Mouse (Mus musculus) frontal cortex, postnatal 25 days (tissue): ENCODE results near the gene Gria4.
"Not testable (repeated sequence)": the region's sequence is repeated elsewhere in the genome, so short reads cannot be mapped to it uniquely, and the experiment has no call there.

ENCODE experiments used
- DNase-seq, 2 experiments: peaks; one replicate each; pipeline ENCODE4 v3.0.0; 2022; ENCODE audit warnings: low spot score in 2 of 2

The Gria4 gene

DNA sequence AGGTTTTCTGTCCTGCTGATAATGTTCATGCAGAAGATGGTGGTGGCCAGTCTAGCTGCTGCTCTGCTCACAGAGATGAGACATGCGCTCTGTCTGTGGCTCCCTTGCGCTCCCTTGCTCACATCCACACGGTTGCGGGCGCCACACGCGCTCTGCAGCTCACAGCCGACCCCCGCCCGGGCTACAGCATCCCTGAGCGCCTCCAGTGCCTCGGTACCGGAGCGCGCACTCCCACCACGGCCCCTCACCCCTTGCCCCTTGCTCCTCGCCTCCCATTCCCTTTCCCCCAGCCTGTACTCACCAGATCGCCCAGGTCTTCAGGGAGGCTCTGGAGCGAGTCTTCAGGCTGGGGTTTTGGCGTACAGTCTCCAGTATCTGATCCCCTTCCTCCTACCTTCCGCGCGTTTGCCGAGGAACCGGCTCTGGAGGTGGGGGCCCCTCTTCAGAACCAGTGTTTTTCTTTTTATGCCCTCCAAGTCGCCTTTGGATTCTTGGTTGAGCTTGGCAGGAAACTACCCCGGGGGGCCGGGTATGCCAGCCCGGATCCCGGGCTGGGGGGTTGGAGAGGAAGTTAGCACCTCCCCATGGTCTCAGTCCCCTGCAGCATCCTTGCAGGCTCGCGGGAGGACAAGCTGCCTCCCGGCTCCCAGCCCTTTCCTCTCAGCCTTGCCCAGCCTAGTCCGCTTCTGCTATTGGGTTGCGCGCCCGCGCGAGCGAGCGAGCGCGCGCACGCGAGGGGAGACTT, at the start of gene Gria4:
Gene Gria4 (minus strand): TSS at position 691 of the 745 bp plus-strand sequence.
- DNase-seq: peak; percentile 61 to 69

DNA sequence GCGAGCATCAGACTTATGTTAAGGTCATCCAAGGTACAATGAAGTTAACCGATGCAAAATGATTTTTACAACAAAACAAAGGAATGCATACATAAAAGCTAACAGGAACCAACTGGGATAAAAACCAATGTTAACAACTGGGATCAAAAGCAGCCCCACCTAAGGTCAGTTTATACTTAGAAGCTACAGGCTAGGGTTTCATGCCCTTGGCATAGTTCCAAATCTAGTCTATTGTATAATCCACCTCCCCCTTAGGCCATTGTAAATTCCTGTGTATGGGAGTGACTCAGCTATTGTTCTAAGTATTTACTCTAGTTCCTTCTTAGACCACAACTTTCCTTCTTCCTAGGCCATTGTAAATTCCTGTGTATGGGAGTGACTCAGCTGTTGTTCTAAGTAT, 14.9 kb upstream of the Gria4 start:
- DNase-seq: not testable (repeated sequence)

DNA sequence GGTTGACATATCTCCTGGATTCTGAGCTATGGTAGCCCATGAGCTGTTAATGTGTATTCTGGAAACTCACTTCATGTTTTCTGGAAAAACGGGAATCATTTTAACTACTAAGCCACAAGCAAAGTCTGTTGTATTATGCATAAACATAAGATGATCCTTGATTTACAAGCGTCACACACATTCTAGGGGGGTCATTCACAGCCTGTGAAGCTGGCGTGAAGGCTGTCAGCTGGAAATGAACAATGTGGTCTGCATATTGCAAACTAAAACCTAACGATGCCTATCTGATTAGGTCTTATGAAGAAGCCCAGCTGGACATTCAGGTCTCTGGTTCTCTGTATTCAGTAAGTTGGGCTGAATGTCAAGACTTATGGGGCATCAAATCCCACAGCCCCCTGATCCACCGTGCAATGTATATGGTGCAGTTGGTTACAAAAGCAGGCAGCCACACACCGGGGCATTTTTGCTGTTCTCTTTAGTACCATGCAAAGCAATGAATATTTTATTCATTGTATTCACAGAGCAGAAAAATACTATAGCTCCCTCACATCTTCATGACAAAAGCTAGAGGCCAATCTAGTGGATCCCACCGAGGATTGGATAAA, 7.2 kb upstream of the Gria4 start:
- no peak for DNase-seq

DNA sequence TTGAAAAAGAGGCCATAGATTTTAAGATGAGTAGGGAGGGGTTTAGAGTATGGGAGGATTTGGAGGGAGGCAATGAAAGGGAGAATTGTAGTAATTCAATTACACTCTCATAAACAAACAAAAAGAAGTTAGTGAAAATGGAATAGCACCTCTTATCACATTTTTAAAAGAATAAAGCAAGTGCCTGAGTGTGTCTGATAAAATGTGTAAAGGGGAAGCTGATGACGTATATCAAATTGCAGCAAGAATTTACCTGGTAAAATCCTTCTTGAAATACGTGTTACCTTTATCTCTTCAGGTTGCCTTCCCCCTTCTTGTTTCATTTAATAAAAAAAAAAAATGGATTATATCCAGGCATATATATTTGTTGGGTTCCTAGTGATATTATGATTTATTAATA, 1.4 kb upstream of the Gria4 start:
- no peak for DNase-seq

DNA sequence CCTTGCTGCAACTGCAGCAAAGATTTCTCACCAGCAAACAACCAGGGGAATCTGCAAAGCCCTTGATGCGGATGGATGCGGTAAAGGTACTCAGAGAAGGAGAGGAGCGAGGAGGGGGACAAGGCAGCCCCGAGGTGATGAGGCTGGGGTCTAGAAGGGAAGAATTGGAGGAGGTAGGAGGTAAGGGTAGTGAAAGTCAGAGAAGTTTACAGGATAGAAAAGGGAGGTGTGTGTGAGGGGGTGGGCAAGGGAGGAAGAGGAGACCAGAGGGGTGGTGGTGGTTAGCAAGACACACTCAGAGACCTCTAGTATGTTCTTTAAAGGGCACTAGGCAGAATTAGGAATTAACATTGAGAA, 233 bp upstream of the Gria4 start:
- DNase-seq: no peak

DNA sequence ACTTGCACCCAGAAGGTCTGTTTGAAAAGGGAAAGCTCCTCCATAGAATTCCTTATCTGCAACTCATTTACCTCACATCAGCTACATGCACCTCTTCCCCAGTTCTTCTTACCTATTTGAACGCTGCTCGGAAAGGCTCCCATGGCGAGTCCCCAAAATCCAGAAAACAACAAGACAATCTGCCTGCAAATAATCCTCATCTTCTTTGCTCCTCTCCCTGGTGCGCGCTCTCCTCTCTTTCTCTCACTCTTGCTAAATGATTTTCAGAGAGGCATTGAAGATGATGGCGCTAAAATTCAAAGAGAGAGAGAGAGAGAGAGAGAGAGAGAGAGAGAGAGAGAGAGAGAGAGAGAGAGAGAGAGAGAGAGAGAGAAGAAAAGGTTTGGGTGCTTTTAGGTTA, 959 bp downstream of the Gria4 start:
- DNase-seq: no peak

DNA sequence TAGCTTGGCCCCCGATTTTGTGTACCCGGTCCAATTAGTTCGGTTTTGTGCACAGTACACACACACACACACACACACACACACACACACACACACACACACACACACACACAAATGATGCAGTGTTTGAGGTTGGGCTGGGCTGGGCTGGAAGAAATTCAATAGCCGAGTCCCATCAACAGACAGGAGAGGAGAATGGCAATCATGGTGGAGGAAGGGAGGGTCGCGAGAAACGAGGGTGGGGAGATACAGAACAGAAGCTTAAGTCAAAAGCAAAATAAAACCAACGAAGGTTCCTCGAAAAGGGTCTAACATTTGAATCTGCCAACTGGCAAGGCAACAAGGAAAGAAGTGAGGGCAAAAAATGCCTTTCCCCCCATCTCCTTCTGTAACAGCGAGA, 1.6 kb downstream of the Gria4 start:
- no peak for DNase-seq

DNA sequence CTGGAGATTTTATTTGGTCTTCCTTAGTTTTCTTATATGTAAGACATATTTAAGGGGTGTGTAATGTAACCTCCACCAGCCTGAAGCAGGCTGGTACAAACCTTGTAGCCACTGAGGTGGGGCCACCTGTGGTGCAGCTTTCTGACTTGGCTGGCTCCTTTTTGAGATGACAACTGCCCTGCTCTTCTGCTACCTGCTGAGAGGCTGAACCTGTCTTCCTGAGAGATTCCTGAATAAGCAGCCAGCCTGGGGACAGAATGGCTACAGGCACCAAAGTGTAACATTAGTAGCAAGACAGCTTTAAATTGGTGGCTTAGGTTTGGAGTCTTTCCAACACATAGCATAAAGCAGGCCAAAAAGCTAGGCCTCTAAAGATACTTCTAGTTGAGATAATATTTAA, 46.6 kb downstream of the Gria4 start:
- not testable (repeated sequence) for DNase-seq

DNA sequence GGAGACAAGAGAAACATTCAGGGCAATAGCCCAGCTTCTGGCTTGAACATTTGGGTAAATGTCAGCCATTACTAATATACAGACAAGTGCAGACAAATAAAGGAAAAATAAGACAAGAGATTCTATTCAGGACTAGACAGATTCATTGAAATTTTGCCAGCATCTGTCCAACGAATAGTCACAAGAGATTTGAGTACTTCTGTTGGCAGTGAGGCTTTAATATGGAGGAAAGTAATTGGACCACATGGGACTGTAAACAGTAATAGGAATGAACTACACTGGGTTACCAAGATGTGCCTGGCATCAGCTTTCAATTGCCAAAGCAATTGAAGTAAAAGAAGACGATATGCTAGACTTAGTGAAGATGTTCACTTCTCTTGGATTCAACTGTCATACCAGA, 81.9 kb downstream of the Gria4 start:
- DNase-seq: no peak

DNA sequence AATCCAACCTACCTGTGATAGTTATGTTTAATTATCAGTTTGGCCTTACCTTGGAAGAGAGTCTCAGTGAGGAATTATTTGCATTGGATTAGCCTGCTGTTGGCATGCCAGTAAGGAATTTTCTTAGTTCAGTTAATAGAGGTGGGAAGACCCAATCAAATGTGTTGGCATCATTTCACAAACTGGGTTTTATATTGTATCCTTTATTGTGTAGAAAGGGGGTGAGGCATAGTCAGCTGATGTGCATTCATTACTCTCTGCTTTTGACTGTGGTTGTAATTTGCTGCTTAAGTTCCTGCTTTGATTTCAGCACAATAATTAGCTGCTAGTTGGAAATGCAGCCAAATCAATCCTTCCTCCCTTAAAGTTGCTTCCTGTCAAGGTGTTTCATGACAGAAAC, 83.7 kb downstream of the Gria4 start:
- no peak for DNase-seq

DNA sequence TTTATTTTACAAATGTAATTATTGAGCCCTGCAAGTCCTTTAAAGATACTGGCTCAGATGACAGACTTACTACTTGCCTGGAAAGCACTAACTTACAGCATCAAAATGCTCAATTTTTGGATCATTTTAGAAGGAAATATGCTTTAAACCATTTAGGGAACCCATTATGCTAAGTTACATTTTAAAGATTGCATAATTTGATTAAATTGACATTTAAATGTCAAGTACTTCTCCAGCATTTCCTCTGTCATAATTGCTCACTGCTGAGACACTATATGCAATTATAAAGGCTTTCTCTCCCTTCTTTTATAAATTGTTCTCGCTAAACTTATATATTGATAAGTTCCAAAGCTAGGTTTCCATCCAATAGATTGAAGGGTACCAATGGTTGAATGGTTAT, 108.9 kb downstream of the Gria4 start:
- no peak for DNase-seq

DNA sequence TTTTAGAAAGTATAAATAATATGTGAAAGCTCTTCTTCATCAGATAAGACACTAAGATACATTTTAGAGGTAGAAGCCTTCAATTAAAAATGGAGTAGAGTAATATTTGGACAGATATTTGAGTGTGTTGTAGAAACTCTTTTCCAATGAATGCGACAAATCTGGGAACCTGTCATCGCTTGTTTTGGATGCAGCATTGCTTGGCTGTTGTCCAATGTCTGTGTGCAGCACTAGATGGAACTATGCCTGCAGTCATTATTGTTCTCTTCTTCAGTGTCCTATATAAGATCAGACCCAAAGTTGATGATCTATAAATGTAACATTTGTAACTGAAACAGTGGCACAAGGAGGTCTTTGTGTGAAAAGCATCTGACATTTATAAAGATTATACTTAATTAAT, 115.8 kb downstream of the Gria4 start:
- DNase-seq: no peak

DNA sequence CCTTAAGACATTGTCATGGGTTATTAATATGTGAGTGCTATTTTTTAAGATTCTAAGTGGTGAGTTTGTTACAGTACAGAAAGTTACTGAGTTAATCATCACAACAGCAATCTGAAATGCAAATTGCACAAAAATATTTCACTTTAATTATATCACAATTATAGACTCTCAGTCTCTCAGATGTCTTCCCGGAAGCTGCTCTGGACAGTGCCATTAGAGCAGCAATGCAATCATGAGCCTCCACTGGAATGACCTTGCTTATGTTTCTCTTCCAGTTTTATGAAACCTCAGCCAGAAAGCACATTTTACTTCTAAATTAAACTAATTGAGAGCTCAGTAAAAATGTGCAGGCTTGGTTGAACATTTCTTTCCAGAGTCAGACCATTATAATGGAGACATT, 116.9 kb downstream of the Gria4 start:
- DNase-seq: no peak

DNA sequence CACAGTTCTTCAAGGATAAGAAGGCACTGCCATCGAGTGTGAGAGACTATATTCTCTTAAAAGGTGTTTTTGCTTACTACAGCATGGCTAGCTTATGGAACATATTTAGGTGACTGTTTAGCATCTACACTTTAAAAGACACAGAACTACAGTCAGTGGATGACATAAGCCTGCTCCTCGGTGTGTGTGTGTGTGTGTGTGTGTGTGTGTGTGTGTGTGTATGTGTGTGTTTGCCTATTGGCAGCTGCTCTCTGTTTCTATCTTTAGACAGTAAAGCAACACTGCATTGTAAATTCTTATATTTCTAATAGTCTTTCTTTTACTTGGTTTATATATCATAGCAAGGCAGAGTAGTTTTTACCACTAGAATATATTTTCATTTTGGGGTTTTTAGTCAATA, 130.3 kb downstream of the Gria4 start:
- DNase-seq: no peak

DNA sequence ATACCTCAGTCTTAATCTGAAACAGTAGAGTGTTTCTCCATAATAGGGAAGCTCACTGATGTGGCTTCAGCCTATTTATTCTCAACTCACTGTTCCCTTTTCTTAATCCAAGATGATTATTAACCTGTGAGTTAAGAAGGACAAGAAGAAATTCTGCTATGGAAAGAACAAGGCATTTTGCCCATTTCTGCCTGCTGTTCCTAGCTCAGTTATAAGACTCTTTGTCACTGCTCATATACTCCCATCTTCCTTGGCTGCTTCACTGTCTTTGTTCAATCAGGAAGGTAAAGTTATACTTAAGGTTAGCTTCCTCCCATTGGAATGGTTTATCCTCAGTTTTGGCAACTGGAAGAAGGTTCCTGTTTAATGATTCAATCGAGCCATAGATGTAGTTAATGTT, 133.6 kb downstream of the Gria4 start:
- DNase-seq: no peak

DNA sequence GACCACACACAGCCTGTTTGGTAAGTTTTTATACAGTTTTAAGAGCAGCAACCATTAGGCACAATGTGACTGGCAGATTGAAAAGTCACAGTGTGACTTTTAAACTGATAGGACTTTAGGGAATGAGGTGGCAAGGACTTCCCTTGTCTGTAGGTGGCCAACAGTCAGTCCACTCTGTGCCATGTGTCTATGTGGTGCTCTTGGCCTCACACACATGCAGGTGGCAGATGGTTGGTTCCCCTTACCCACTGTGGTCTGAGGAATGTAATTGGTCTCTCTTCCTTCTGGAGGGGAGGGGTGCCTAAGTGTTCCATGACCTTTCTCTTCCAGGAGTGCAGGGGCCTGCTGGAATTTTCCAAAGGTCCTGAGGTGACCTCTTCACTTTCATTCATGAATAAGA, 137.1 kb downstream of the Gria4 start:
- DNase-seq: no peak

DNA sequence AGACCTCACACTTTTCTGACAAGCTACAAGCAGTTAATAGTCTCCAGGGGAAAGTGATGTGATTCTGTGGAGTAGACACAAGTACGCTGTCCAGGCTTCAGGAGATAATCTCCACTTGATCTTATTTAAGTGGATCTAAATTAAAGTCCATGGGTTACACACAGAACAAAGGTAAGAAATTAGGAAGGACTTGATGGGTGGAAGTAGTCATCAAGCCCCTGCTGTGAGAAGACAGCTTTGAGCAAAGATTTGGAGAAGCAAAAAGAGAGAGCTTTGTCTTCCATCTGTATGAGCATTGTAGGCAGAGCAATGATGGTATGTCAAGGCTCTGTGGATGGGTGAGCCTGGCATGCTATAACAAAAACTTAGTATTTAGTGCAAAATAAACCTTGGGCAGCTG, 141.7 kb downstream of the Gria4 start:
- DNase-seq: no peak

DNA sequence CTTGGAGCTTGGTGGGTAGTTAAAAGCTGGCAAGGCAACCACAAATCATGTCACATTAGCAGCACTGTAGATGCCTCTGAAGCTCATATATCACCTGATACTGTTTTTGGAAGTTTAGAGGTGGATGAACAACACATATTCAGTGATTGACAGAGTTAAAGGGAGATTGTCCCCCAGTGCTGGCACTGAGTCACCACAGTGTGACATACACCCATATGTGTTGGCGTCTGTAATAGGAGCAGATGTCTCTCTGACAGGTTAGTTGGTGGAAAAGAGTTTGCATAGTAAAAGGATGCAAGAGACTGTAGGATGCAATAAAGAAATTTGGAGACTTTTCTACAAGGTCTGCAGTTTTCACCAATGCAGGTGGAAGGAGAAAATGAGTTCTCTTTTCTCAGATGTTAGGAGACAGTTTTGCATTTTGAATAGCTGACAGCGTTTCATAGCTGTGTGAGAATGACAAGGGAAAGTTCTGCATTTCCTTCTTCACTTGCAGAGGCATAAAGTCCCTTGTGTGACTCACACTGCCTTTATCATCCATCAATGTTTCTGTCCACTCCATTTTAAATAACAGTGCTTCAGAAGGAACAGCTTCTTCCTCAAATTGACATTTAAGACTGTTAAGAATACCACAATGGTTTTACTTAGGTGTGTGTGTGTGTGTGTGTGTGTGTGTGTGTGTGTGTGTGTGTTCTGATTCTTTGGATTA, 156.7 kb downstream of the Gria4 start:
- DNase-seq: peak in 1 of 2 experiments; percentile 12

DNA sequence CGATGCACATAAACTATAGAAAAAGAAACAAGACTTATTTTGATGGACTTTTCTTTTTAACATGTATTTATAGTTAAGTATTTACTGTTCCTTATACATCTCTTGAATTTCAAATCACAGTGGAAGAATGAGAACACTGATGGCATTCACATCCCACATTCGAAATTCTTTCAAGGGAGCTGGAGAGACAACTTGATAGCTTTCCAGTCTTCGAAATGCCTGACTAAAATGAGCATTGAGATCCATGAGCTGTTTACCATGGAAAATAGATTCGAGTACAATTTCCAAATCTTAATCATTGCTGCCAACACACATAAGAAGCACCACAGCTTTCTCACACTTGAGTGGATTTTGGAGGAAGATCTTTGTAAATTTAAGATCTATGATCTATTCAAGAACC, 164.1 kb downstream of the Gria4 start:
- no peak for DNase-seq

DNA sequence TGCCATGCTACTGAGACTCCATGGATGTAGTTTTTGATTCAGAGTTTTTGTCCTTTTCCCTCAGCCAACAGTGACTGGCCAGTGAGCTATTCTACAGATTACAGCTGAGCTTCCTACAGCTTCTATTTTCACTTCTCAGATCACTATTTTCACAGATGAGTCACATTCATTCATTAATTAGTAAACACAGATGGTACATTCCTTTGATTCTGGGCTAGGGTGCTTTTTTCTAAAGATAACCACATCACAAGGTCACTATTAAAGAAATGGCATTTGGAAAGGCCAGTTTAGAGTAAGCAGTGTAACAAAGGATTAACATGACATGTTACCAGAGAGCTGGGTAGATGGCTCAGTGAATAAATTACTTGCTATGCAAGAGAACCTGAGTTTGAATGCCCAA, 180.7 kb downstream of the Gria4 start:
- no peak for DNase-seq

DNA sequence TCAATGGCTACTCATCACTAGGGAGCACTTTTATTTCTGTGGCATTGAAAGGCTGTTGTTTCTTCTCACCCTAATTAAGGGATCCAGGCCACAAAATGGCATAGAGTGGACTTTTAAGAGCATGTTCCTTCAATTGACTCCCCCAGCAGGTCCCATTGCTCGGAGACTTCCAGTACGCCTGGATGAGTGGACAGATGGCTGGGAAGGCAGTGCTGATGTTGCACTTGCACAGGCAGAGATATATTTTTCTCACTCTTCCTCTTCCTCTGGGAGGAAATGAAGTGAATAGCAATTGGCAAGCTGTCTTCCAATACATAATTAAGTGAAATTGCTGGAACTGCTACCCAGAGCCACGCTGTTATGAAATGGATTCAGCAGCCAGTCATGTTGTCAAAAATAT, 190.7 kb downstream of the Gria4 start:
- DNase-seq: no peak

DNA sequence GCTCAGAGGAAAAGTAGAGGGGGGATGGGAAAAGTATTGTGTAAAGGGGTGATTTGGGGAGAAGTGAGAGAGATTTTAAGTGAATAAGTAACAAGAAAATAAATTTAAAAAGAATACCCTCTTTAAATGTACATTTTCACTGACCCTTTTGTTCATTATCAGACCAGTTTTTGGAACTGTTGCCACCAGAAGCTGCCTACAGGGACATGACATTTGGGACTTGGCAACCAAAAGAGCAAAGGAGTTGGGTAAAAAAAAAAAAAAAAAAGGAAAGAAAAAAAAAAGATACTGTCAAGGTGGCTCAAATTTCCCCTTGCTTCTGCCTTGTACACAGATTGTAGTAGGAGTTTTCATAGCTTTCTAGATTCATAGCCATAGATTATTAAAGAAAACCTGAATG, 191.8 kb downstream of the Gria4 start:
- DNase-seq: no peak

DNA sequence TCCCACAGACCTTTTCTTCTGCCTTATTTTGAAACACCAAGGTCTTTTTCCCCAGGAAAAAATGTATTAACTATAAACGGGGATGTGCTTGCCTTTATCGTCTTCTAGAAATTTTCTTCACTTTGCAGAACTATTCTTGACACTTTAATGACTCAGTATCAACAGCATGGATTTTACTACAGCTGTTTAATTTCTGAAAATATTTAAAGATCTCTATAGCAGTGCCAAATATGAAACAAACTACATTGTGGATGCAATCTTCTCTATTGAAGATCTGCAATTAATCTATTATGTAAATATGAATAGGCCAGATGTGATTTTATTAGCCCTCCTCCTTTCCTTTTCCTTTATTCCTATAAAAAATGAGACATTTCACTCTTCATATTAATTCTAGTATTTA, 194.2 kb downstream of the Gria4 start:
- DNase-seq: no peak
